Mouse (Mus musculus): ENCODE data around the gene Guca1a.

DNA sequence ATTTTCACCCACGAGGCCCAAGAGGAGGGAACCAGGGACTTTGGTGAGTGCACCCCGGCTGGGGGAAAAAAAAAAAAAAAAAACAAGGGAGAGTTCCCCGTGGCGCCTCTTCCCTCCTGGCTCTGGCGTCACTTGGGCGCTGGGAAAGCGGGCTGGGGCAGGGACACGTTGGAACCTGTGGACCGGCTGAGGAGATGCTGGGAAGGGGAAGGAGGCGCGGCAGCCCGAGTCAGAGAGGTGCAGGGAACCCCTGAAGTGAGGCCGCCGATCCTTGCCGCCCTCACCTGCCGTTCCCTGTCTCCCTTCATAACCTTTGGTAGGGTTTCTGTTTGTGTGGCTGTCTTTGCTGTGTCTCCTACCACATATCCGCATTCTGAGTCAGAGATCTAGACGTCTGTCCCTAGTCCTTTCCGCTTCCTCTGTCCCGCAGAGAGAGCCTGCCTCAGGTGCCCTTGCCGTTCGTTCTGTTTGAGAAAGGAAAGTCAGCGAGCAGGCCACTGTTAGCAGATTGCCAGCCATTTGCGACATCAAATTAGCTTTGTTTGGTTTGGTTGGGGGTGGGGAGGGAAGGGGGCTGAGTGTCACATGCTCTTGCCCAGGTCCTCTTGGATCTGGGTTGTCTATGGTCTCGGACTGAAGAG lies 36.6 kb upstream of the Guca1a start, which contains the start of gene 1700001C19Rik:
- TF ChIP-seq CTCF (IDR thresholded peaks at IDR 0.05; ENCODE audit: low read depth) (no peak), EP300 (optimal IDR thresholded peaks at IDR 0.05) (no peak)

Data from stomach, postnatal 0 days (tissue).